Mouse (Mus musculus) adrenal gland, postnatal 36 days (tissue): ENCODE measurements around the gene Cd86. TPM values are rescaled to one million over a fixed set of nuclear protein-coding genes. Genes with fewer than 3 reads are reported as not detected.

Experiments
- DNase-seq, 2 experiments: peaks; one replicate each; pipeline ENCODE4 v3.0.0; 2021; ENCODE audit warnings: mixed read lengths in 1 of 2
- long read RNA-seq, 2 experiments: library from polyadenylated mRNA; stranded (forward); transcript quantifications; one replicate each; pipeline ENCODE4 v2.0.0; 2021; ENCODE audit warnings: borderline sequencing depth in 2 of 2
- total RNA-seq, 2 experiments: library from RNA; stranded (reverse); gene quantifications; 2 replicates each; pipeline ENCODE4 v1.2.3; 2021

The Cd86 gene
- total RNA-seq, result 1 to 10 TPM; 1.3 to 2.2 TPM
- long read RNA-seq, experiment 1, result 0 reads
- long read RNA-seq, experiment 2, result 0 reads

DNA sequence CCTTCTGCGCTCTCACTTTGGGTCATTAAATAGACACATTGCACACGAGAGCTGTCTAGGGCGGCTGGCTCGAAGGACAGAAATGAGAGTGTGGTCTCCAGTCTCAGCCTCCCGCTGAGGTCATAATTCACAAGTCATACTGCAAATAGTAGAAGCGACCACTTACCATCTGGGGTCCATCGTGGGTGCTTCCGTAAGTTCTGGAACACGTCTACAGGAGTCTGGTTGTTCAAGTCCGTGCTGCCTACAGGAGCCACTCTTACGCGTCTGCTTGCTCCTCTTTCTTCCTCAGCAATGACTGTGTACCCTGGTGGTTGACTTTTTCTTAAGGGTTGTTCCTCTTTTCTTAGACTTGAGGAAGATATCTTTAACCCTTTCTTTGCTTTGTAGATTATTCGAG lies at the start of gene Cd86:
Gene Cd86, minus strand, starts transcription at position 300 of the 400 bp plus-strand sequence.
- no peak for DNase-seq

DNA sequence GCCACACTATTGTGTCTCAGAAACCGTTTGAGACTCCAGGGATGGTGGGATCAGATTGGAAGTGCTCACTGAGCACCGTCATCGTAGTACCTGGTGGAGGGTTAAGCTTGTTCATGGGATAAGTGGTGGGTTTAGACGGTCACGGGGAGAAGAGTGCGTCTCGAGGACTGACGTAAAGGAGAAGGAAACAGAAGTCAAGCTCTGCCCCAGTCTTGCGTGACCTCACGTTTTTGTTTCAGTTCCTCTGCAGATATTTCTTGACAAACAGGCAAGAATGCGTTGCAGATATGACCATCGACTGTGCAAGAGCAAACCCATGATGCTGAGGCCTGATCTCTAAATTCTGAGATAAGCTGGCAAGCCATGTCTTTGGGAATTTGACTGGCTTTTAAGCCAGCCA lies 45.9 kb upstream of the Cd86 start:
- DNase-seq, result peak in 1 of 2 experiments; percentile 5

DNA sequence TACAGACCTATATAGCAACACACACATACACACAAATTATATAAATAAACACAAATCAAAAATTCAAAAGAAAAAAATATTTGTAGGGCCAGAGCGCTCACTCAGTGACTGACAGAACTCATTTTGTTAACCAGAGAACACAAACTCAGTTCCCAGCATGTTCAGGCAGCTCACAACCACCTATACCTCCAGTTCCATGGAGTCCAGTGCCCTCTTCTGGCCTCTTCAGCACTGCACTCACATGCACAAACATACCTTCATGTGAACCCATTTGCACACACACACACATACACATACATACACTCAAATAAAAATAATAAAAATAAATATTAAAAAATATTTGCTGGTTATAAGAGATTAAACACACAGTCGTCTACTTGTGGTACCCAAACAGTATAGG lies 44.9 kb upstream of the Cd86 start:
- DNase-seq, result no peak

DNA sequence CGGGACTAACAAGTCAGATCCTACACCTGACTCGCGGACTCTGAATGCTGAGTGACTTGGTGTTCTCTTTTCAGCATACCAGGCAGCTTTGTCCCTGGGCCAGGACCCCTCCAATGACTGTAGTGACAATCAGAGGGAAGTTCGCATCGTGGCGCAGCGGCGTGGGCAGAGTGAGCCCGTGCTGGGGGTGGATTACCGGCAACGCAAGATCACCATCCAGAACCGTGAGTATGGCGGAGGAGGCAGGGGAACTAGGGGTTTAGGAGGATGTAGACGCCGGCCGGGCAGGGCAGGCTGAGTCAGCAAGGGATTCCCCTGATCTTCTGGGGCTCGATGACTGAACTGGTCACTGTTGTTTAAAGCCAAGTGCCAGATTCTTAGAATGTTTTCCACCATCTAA lies 43.5 kb upstream of the Cd86 start:
- DNase-seq, result peak in 1 of 2 experiments; percentile 9

DNA sequence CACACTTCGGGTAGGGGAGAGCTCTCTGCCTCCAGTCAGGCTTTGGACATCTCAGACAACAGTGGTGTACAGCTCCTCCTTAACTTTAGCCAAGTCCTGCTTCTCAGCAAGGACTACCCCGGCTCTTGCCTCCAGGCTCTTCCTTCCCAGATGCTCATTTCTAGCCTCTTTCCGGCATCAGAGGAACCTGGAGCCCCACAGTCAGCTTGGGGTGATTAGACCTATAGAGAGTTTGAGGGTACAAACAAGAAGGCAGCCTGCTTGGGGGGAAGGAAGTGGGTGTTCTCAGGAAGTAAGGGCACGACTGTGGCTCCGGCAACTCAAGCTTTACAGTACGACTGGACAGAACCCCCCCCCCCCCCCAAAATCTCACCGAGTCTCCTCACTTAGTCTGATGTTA lies 42.9 kb upstream of the Cd86 start:
- no peak for DNase-seq

DNA sequence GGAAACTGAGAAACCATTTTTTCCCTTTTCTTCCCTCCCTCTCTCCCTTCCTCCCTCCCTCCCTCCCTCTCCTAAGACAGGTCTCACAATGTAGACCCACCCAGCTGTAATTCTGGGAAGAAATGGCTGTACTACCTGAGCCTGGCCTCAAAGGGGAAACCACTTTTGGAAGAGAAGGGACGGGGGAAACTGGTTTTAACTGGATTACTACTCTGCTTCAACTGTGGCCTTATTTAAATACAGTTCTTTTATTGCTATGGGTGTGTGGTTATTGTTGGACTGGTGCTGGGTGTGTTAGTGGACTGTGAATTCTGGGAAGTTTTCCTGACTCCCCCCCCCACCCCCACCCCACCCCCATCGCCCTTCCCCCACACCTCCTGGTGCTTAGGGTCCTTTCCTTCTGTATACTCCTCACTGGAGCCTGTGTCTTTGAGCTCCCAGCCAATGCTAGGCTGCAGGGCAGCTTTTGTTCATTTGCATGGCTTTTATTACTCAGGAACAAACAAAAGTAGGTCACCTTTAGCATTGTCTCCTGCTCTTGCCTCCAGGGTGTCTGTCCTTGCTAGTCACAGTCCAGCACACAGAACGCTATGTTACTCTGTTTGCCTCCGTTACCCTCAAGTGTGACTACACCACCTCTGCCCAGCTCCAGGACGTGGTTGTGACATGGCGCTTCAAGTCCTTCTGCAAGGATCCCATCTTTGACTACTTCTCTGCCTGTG lies 42.0 kb upstream of the Cd86 start:
- no peak for DNase-seq

DNA sequence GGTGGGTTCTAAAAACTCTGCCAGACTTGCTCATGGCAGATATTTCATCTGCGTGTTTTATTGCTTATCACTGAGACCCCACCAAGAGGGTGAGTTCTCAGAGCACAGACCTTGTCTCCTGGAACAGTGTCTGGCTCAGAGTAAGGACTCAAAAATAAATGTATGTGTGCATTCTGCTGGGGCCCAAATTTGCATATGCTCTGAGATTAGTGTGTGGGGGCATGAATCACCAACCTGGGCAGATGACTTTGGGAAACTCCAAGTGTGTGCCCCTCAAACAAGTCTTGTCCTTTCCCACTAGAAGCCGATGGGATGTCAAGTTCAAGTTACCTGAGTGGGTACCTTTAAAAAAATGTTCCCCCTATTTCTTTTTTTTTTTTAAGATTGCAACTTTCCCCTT lies 34.6 kb upstream of the Cd86 start:
- DNase-seq, result no peak

DNA sequence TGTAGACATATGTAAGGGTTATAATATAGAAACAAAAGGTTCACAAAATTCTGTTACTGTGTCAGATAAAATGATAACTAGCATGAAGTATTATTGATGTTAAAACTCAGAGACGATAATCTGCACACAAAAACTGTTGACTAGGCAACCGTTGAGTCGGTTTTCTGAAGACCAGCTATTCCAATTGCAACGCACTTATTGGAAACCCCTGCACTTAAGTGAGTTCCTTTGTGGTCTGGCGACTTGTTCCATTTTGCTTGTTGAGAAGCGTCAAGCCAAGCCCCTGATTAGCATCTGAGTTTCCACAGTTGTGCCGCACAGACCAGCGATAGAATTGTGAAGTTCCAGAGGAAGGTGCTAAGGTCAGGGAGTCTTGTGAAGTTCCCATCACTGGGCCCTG lies 31.4 kb upstream of the Cd86 start:
- no peak for DNase-seq

DNA sequence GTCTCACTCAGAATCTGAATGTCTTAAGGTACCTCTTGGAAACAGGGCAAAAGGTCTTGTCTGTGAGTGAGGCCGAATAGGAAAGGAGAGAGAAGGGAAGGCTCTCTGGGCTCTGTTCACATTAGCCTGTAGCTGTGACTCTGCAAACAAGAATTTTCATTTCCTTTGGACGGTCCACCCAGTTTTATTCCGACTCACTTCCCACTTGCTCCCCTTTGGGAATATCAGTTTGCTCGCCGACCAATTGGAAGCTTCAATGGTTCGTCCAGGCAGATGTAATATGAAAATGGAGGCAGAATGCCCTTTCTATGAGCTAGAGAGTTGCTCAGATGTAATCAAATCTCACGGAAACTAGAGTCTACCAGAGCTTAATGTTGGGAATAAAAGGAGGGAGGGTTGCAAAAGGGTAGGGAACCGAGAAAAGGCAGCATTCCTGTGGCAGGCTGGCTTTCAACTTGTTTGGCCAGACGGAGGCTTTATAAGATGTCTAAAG lies 29.0 kb upstream of the Cd86 start:
- no peak for DNase-seq

DNA sequence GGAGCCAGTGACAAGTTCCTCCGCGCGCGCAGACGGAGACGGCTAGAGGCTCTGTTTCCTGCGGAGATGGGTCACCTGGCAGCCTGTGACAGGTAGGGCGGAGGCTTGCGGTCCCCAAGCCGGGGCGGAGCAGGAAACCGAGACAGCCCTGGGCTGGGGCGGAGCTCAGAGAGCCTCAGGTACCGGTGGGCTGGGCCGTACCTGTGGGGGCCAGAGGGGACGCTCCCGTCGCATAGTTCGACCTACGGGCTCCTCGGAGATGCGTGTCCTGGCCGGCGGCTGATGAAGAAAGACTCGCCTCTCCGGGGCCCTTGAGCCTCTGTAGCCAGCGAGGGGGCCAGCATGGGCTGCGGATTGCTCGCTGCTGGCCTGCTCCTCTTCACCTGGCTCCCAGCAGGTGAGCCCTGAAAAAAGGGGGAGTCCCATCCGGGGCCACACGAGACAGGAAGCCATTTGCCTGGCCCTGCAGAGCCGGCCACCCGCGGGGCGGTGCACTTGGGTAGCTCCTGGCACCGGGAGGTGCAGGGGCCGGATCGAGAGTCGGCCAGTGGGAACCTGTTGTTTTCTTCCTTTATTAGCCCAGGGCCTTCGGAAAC lies 28.0 kb upstream of the Cd86 start, which contains the start of gene Ildr1:
Gene Ildr1, plus strand, starts transcription at position 161 of the 596 bp plus-strand sequence.
- DNase-seq, result no peak

DNA sequence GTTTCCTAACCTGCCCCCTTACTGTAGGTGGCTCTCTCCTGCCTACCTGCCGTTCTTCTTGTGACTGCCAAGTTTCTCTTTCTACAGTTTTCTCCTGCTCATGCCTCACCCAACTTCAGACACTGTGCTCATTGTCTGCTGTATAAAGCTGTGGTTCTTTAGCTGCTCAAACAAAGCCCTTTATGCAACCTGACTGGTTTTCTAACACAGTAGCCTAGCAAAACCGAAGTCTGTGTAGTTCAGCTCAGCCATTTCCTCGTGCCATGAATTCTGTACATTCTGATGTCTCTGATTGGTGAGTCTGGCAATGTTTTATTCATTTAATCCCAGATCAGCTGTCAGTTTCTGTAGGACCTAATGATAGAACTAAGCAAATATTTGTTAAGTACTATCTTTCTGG lies 25.6 kb upstream of the Cd86 start:
- DNase-seq, result no peak

DNA sequence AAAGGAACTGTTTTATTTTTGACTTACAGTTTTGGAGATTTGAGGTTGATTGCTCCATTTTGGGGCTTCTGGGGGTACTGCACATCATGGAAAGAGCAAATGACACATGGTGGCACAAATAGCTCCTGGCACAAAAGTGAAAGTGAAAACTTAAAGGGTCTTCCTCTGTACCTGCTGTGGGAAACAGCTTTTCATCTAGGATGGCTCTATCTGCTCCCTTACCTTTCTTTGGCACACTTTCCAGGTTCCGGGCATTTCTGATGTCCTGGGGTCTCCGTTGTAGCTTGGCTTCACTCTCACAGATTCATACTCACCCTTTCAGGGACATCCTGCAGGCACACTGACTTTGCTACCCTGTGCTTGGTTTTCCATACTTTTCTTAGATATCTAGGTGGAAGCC lies 22.2 kb upstream of the Cd86 start:
- DNase-seq, result no peak

DNA sequence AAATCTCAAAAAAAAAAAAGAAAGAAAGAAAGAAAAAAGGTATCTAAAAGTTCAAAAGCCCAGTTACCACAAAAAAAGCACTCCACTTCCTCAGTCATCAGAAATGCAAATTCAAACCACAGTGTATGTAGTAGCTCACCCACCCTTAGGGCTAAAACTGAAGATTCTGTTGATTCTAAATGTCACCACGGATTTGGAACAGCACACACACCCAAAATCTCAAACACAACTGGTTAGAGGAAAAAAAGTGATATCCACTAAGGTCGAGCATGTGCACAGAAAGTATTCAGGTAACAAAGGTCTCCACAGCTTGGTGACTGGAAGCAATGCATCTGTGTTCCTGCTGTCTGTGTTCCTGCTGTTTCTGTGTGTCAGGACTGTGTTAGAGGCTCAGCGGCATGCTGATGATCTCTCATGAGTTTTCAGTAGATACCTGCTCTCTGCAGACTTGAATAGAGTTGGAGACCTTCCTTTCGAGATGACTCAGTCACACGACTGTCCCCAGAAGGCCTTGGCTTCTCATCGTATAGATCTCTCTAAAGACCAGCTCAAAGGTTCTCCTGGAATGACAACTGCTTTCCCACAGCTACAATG lies 18.5 kb upstream of the Cd86 start:
- no peak for DNase-seq

DNA sequence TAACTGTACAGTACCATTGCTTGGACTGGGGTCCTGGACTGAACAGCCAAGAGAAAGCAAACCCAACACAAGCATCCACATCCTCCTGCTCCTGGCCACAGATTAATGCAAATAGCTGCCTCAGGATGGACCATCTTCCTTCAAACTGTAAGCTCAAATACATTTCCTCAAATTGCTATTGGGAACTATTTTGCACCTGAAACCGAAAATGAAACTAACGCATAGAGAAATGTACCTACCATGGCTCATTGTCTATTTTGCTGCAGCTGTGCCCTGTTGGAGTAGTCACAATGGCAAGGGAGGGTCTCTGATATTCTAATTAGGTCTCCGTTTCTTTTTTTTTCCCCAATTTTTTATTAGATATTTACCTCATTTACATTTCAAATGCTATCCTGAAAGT lies 15.9 kb upstream of the Cd86 start:
- DNase-seq, result no peak

DNA sequence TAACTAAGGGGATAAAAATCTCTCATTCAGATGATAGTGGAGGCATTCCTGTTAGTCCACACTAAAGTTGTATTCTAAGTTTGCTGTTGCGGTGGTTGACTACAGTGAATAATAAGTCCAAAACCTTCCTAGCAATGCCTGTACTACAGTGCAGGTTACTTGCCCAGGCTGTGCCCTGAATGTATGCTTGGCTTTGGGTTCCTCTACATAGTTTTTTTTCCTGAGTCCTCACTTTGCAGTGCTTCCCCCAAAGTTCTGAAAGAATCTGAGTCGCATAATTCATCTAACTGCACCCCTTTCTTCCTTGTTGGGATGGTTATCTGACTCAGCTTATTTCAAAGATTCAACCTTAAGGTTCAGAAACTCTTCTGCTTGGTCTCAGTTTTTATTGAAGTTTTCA lies 10.0 kb upstream of the Cd86 start:
- DNase-seq, result no peak

DNA sequence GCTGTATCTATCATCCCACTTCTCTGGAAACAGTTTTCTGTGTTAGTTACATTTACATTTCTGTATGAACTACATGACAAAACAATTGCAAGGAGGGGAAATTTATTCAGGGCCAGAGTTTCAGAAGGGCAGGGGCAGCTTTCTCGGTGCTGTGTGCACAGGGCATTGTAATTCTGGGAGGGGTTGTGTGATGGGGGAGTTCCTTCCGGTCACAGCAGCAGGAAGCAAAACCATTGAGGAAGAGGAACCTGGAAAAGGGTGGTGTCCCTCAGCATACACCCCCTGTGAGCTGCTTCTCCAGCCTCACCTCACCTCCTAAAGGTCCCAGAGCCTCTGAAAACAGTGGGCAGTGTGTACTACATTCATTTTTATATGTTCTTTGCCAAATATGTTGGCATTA lies 9.4 kb upstream of the Cd86 start:
- DNase-seq, result no peak

DNA sequence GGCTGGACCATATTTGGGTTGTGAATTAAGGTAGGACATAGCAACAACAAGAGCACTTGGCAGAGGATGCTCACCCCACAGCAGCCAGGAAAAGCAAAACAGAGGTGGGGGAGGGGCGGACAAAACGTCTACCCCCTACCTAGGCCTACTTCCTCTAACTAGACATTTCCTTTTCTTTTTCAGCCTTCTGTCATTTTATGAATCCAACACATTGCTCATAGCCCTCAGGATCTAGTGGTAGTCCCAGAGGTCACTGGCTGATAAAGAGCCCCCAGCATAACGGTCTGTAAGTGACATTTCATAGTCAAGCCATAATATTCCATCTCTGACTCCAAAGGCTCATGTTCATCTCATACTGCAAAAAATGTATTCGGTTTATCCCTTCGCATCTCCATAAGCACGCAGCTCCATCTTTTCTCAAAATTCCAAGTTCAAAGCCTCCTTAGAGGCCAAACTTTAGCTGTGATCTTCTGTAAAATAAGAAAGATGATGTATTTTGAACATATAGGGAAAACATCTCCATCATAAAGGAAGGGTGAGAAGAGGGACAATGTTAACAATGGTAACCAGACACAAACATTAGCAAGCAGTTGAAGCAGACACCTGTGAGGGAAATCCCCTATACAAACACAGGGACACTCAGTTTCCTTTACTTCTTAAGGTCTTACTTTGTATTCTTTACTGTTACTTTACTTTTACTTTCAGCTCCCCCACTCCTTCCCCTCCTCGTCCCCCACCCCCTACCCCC lies 8.8 kb upstream of the Cd86 start:
- no peak for DNase-seq

DNA sequence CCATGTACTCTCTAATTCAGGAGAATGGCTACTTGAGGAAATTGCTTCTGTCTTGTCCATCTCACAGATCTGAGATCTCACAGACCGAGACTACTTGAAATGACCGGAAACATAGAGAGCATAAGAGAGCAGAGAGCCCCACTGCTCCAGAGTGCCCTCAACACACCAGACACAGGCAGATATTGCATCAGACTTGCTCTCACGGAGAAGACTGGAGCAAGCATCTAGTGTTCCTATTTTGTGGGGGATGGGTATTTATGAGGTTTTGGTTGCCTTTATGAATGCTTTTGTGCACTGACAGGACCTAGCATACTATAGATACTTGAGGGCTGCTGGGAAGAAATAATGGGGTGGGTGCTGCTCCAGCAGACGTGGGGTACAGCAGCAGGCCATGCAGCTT lies 7.3 kb upstream of the Cd86 start:
- no peak for DNase-seq

DNA sequence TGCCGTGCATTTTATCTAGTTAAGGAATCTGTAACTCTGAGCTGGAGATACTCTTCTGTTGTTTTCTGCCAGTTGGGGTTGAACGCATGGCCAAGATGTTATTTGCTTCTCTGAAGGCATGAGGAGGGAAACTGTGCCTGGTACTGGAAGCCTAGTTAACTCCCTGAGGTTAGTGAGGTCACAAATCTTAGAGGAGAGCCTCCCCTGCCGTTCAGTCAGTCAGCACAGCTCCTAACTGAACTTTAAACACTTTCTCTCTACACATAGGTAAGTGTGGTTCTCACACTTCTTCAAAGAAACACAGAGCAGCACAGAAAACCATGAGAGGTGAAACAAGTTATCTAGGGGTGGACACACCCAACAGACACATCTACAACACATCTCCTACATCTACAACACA lies 4.7 kb upstream of the Cd86 start:
- DNase-seq, result no peak

DNA sequence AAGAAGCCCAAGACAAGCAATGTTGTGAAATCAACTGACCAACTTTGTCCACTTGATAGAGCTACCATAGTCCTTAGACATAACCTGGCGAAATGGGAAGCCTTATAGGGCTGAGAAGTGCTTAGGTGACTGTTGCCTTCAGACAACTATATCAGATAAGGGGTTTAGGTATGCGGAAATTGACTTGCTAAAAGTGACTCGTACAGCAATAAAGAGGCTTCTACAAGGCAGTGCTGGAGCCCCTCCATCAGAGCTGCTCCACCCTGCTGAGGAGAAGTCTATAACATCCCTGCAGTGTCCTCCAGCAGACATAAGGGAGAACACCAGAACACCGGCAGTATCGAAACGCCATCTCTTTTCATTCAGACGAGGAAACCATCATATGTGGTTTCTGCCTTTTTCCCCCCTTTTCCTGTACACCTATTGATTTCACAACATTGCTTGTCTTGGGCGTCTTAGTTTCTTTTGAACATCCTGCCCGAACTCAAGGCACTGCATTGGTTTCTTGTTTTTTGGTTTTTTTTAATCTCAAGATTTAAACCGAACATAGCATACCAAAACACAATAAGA lies 652 bp upstream of the Cd86 start:
- DNase-seq, result no peak

DNA sequence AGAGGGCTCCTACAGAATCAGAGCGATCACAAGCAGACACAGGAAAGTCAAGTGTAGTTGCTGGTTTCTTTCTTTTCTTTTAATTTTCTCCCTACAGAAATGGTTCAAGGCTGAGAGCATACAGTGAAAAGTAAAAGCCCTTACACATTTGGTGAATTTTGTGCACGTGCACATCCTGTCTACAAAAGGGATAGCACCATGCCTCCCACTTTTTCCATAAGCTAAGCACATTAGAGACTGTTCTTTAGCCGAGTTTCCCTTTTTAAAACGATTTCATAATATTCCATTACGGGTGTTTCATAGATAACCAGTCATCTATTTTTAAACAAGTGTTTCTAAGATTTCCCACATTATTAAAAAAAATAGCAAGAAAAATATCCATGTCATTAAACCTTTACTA lies 2.4 kb downstream of the Cd86 start:
- DNase-seq, result no peak

DNA sequence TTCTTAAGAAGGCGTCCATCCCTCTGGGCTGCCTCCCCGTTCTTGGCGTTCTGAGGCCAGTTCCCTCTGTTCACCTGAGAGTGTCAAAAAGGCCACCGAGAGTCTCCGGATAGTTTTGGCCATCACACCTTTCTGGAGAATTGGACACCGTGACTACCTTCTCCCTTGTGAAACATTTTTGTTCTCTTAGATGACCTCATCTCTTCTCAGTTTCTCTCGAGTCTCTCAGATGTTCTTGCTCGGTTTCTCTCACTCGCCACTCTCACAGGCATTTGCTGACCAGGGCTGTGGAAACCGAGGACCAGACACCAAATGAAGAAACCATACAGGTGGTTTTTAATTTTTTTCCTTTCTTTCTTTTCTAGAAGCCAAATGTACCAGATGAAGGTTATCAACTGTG lies 4.6 kb downstream of the Cd86 start:
- no peak for DNase-seq

DNA sequence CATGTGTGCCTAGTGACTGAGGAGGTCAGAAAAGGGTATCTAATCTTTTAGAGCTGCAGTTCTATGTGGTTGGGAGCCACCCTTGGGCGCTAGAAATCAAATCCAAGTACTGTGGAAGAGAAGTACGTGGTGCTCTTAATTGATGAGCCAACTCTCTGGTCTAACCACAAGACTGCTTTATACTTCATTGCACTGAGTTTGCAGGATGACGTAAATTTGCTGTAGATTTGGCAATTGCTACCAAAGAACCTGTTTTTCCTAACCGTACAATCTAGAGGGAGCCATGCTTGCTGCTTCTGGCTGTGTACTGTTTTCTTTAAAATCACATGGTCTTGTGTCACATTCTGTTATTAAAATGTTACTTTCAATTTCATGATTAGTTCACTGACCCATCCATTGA lies 10.0 kb downstream of the Cd86 start:
- DNase-seq, result no peak
